Mouse (Mus musculus) skeletal muscle tissue, adult 2 months (tissue): ENCODE data around the gene Lurap1.

Experiments
- DNase-seq: peaks from one replicate; pipeline ENCODE4 v3.0.0-alpha.2; 2012; ENCODE audit warnings: low read depth, low spot score

Lurap1 gene

DNA sequence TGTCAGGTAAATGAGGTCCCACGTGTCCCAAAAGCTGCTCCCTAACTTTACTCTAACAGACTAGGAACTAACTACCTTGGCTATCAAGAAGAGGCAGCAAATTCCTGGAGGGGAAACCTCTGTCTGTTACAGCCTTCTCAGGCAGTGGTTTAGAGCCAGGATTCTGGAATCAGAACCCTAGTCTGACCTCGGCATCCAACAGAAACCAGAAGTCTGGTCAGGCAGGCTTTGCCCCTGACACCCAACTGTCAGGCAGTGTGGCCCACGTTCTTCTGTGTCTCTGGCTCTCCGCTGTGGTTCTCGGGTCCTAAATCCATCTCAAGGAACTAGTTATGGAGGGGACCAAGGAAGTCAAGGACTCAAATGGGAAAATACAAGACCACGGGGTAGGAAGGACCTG lies at the start of gene Lurap1:
Lurap1 (minus strand) TSS at position 101 of the 400 bp plus-strand sequence.
- DNase-seq: no peak

GRCm38 (mm10) chr4:116198422-116198821 lies 47.3 kb upstream of the Lurap1 start:
- peak; percentile 32 for DNase-seq

GRCm38 (mm10) chr4:116193583-116194383 lies 42.6 kb upstream of the Lurap1 start:
- no peak for DNase-seq

DNA sequence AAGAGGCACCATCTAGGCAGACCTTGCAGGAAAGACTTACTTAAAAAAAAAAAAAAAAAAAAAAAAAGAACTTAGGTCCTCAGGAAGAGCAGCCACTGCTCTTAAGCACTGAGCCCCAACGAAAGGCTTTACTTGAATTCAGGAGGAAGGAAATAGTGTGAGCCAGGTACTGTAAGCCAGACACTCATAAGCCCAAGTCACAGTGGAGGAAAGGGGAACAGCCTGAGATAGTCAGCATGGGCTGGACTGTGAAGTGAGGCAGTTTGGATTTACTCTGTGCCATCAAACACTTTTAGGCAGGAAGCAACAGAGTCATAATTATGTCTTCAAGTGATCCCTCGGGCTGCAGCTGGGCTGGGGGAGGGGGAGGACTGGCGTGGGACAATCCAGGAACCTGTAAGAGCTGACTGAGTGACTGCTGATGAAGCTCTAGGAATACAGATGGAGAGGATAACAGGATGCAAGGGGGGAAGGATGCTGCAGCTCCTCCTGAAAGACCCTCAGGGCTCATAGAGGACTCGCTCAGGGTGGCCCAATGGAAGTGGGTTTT lies 41.2 kb upstream of the Lurap1 start:
- no peak for DNase-seq

DNA sequence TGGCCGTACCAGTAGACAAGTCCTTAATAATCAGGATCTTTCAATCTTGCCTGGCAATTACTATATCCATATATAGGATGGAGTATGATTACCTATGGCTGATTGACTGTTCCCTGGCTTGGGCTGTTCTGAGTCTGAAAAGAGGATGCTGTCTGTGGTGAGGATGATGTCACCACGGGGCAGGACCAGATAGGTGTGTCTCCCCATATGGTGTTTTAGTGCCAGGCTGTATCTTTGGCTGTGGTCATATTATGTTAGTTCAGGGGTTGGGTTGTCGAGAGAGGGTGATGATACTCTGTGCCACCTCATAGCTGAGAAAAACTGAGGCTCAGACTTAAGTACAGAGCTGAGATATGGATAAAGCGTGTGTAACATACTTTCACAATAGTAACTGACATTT lies 33.9 kb upstream of the Lurap1 start:
- DNase-seq: no peak

GRCm38 (mm10) chr4:116182745-116183144 lies 31.6 kb upstream of the Lurap1 start:
- no peak for DNase-seq

GRCm38 (mm10) chr4:116182079-116182478 lies 30.9 kb upstream of the Lurap1 start:
- DNase-seq: no peak

DNA sequence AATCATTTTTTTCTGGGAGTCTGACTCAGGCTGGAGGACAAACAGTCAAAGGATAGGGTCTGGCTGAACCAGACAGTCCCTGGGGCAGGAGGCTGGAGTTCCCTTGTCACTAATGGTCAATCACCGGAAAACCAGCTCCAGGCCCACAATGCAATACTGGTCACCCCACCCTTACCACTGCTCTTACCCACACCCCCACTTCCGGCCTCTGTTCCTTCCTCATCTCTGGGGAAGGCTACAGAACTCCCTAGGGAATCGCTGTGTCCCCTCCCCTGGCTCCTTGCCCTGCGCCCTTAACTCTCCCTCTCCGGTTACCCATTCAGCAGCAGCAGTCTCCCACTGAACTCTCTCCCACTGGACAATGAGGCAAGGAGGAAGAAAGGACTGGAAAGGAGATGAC lies 26.0 kb upstream of the Lurap1 start:
- DNase-seq: peak; percentile 73

- DNase-seq: no peak
Observed at GRCm38 (mm10) chr4:116176543-116176988, 25.4 kb upstream of the Lurap1 start.

DNA sequence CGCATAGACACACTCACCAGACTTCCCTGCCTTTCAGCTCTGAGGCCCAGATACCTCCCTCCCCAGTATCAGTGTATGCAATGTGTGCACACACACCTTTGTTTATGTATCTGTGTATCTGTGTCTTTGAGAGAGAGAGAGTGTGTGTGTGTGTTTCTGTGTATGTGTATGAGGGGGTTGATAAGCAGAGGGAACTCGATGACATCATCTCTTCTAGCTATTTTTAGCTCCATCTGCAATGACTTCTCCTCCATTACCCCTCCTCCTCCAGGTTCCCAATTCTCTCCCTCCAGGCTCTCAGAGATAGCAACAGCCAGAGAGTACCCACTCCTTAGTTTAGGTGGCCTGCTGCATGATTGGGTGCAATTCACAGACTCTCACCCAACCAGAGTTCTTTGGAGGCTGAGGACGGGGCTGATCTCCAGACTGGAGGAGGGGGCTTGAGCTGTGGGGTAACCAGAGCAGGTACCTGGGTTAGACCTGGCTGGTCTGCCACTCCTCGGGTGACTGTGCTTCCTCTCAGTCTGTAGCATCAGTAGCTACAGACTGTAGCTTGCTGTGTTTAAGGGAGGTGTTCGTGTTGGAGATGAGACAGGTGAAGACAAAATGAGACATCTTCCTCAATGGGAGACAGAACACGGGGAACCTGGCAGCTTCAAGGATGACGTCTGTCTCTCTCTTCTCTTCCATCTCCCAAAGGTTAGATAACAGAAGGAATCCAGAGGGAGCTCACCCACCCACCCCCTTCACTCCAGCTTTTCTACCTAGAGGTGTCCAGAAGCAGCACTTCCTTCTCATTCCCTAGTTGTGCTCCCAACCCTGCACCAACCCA lies 24.8 kb upstream of the Lurap1 start:
- DNase-seq: no peak

DNA sequence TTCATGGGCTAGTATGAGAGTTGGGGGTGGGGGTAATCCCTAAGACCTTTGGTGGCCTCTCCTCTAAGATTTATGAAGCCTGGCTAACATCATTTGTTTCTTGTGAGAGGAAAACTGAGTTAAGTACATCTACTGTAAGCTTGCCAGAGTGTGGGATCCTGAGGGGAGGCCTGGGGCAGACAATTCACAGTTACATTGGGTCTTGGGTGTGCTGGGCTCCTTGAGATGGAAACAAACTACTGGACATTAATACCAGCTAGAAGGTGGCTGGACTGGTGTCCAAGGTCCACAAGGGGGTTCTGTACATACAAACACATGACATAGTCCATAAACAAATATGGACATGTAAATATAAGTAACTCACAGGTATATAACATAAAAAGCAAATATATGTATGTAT lies 24.0 kb upstream of the Lurap1 start:
- DNase-seq: no peak

GRCm38 (mm10) chr4:116174466-116175116 lies 23.5 kb upstream of the Lurap1 start:
- no peak for DNase-seq

DNA sequence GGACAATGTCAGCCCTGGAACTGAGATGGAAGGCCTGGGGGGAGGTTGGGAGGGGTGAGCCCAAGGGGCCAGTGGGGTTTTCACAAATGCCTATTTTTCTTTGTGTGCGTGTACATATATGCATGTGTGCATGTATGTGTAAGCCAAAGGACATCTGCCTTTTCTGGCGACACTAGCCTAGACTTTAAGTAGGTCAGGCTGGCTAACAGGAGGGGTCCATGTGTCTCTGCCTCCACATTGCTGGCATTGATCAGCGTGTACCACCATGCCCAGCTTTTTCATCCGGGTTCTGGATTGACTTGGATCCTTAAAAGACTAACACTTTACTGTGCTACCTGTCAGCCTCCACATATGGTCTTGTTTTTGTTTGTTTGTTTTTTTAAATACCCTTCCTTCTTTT lies 22.6 kb upstream of the Lurap1 start:
- DNase-seq: no peak

- DNase-seq: no peak
Observed at GRCm38 (mm10) chr4:116173072-116173471, 21.9 kb upstream of the Lurap1 start, which contains the start of the genes 1700042G07Rik and Gm49337. TSS of gene 1700042G07Rik (plus strand) at chr4:116173372. TSS of gene Gm49337 (plus strand) at chr4:116173384.

- DNase-seq: no peak
Observed at GRCm38 (mm10) chr4:116169353-116169672, 18.2 kb upstream of the Lurap1 start.

DNA sequence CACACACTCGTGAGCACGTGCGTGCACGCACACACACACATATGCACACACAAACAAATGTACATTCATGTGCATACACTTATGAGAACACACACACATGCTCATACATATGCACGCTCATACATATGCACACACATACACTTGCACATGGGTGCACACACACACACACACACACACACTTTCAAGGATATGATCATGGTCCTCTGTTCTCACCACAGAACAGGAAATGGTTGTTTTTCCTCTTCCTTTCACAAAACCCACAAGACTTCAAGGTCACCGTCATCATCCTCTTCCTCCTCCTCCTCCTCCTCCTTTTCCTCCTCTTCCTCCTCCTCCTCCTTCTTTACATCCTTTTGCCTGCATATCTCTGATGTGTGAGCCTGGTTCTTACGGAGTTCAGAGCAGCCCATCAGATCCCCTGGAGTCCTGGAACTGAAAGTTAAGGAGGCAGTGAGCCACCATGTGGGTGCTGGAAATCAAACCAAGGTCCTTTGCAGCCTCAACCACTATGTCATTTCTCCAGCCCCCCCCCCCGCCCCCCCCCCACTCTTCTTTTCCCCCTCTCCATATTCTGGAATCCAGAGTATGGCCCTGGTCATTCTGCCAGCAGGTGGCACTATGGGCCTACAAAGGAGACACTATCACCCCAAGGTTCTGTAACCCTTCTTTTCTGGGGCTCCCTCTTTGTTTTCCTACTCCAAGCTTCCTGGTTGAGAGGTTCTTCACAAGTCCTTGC lies 17.6 kb upstream of the Lurap1 start:
- DNase-seq: no peak

DNA sequence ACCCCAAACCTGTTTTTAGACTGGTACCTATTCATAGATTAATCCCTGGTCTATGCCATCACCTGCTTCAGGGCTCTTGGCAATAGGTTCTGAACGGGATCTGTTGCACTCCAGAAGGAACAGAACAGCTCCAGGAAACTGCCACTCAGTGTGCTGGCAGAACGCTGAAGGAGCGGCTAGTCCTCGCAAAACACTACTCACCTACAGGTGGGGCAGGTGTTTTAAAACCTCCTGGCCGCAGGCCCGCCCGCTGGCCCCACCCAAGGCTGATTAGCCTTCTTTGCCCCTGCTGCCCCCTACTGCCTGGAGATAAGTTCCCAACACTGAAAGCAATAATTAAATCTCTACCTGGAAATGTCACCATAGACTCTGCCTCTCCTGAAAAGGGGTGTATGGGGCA lies 16.3 kb upstream of the Lurap1 start, which contains the start of gene Tspan1:
Tspan1 (minus strand) TSS at position 198 of the 400 bp plus-strand sequence.
- DNase-seq: no peak

DNA sequence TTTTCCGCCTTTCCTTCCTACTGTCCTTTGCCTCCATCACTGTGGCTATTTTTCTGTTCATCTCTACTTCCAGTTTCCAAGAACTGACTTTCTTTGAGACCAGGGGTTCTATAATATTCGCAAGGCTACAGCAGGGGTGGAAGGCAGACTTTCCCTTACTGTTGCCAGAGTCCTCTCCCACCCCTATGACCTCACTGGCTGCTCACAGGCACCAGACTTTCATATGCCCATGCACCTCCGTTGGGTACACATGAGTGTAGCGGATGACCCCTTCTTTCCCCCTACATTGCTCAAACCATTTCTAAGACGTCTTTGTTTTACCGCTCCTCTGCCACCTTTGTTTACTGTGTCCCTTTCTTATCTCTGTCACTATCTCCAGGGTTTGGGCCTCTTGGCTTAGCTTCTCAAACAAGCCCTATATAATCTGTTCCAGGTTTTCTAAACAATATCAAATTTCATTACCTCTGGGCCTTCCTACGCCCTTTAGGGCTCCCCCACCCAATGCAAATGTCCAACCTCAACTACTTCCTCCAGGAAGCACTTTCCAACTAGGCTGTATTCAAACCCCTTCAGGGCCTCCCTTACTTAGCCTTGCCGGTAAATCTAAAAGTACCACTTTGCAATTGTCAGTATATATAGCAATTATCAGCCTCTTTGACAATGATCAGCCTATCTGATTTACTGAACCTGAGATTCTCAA lies 14.7 kb upstream of the Lurap1 start:
- no peak for DNase-seq

DNA sequence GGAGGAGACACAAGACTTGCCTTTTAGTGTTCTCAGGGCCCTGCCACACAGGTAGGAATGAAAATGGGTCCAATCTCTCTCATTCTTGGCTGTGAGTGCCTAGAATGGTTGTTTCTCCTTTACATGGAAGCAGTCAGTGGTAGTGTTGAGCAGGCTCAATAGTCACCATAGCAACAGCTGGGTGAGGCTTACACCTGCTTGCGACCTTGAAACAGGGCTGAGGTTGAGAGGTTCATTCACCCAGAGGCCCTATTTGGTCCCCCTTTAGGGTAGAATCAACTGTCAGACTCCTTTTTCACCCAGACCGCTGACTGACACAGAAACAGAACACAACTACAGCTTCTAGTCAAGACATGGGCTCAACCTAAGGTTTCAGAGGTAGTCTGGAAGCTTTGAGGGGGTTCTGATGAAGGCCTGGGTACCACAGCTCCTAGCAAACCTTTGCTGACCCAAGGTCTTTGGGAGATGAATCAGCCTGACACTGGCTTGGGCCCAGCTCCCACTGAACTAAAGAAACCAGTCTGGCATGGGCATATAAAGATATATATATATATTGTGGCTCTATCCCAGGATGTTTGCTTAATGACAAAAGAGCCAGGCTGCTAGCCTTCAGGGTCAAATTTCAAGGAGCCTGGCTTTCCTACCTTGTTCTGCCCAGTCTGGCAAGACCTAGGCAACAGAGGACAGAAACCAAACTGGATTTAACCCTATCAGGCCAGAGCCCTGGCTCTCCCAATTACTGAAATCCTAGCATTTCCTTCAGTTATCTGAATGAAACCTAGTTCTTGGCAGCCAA lies 13.8 kb upstream of the Lurap1 start:
- DNase-seq: no peak

GRCm38 (mm10) chr4:116162142-116162541 lies 11.0 kb upstream of the Lurap1 start:
- DNase-seq: no peak
